Mouse (Mus musculus) gastrocnemius, adult 2 months (tissue): ENCODE results near the gene Eif2b5. TPM values are rescaled to one million over a fixed set of nuclear protein-coding genes. Genes with fewer than 3 reads are reported as not detected.
A peak's percentile ranks its signal among the peaks of the same experiment; 100 is the strongest.

Source experiments
- DNase-seq: peaks from one replicate; pipeline ENCODE4 v3.0.0; 2022
- H3K27ac ChIP-seq: fragments of 200-600 bp; 2 replicates; pipeline ENCODE4 v1.8.1; 2022; ENCODE audit warnings: mild to moderate bottlenecking
- H3K4me3 ChIP-seq: fragments of 200-600 bp; 2 replicates; pipeline ENCODE4 v1.8.1; 2022; ENCODE audit warnings: mild to moderate bottlenecking, moderate library complexity
- CTCF ChIP-seq: fragments of 200-600 bp; IDR thresholded peaks from 2 replicates; pipeline ENCODE4 v1.8.1; 2022; ENCODE audit warnings: antibody characterized with exemption, mild to moderate bottlenecking, moderate library complexity
- intact Hi-C: fragments of 180-260 bp; cut with DNase I; formaldehyde crosslinking; loops from one replicate; pipeline ENCODE4 v1.15.1; 2025
- total RNA-seq, 2 experiments: library from RNA; stranded (reverse); gene quantifications; 2 replicates each; pipeline ENCODE4 v1.2.3; 2021

Eif2b5 gene
- total RNA-seq, 2 experiments from 2014 or later, result 55.7 to 62.8 TPM

- TF ChIP-seq CTCF, result peak; percentile 90; the same call in 1 of the 2 replicates
- Histone ChIP-seq H3K27ac (peak overlapping the region; percentile 70), H3K4me3 (peak overlapping the region; percentile 74)
- peak; percentile 56 for DNase-seq
- intact Hi-C loops, result loop anchor here (1.0 to 5.0 kb wide), 3 partner anchors 50 to 265 kb away; partner anchors contain the start of gene Abcf3
Observed at GRCm38 (mm10) chr16:20496671-20497600, 1.7 kb upstream of the Eif2b5 start.

- H3K27ac ChIP-seq, result peak overlapping the region; percentile 93
- peak overlapping the region; percentile 99 for H3K4me3 ChIP-seq
- intact Hi-C loops, result loop anchor here (5.0 kb wide), 2 partner anchors 49 to 264 kb away; partner anchors contain the start of gene Abcf3
- TF ChIP-seq CTCF, result no peak
- no peak for DNase-seq
Observed at GRCm38 (mm10) chr16:20497980-20498676, 489 bp upstream of the Eif2b5 start.

GRCm38 (mm10) chr16:20506000-20506399, 7.4 kb downstream of the Eif2b5 start:
- no peak for DNase-seq
- no peak overlapping the region for H3K4me3 ChIP-seq
- intact Hi-C loops, result no loop called here
- no peak overlapping the region for H3K27ac ChIP-seq
- no peak for TF ChIP-seq CTCF

GRCm38 (mm10) chr16:20509349-20509748, 10.7 kb downstream of the Eif2b5 start:
- peak; percentile 51 for DNase-seq
- no peak overlapping the region for H3K27ac ChIP-seq
- peak; percentile 52 for TF ChIP-seq CTCF
- intact Hi-C loops, result no loop called here
- no peak overlapping the region for H3K4me3 ChIP-seq

- H3K4me3 ChIP-seq, result no peak overlapping the region
- intact Hi-C loops, result no loop called here
- H3K27ac ChIP-seq, result no peak overlapping the region
- DNase-seq, result no peak
- TF ChIP-seq CTCF, result no peak
Observed at GRCm38 (mm10) chr16:20511277-20511847, 12.7 kb downstream of the Eif2b5 start.

- peak overlapping the region; percentile 80 for H3K4me3 ChIP-seq
- DNase-seq, result no peak
Observed at GRCm38 (mm10) chr16:20516032-20516431, 17.4 kb downstream of the Eif2b5 start.

GRCm38 (mm10) chr16:20516726-20517201, 18.1 kb downstream of the Eif2b5 start, which contains the start of gene Dvl3:
Gene Dvl3, plus strand, starts transcription at chr16:20516982.
- DNase-seq, result peak; percentile 97
- H3K4me3 ChIP-seq, result peak within 1 kb of the TSS; percentile 80
- TF ChIP-seq CTCF, result peak; percentile 64
- intact Hi-C loops, result loop anchor here (5.0 kb wide), 1 partner anchor 136 kb away; the partner anchor contains the start of gene Psmd2
- peak within 1 kb of the TSS; percentile 94 for H3K27ac ChIP-seq

More at GRCm38 (mm10) chr16:20516032-20516431, 17.4 kb downstream of the Eif2b5 start:
- H3K27ac ChIP-seq, result peak overlapping the region; percentile 94
- intact Hi-C loops, result loop anchor here (5.0 kb wide), 1 partner anchor 136 kb away; the partner anchor contains the start of gene Psmd2
- no peak for TF ChIP-seq CTCF

GRCm38 (mm10) chr16:20517216-20517615, 18.6 kb downstream of the Eif2b5 start:
- DNase-seq, result no peak
- TF ChIP-seq CTCF, result no peak
- Histone ChIP-seq H3K4me3 (peak overlapping the region; percentile 80), H3K27ac (peak overlapping the region; percentile 94)
- intact Hi-C loops, result loop anchor here (5.0 kb wide), 1 partner anchor 135 kb away; the partner anchor contains the start of gene Psmd2

- peak overlapping the region; percentile 80 for H3K4me3 ChIP-seq
- intact Hi-C loops, result loop anchor here (2.0 to 5.0 kb wide), 2 partner anchors 17 to 134 kb away; partner anchors contain the start of genes Ap2m1 and Psmd2
- TF ChIP-seq CTCF, result no peak
- DNase-seq, result peak; percentile 38
- peak overlapping the region; percentile 94 for H3K27ac ChIP-seq
Observed at GRCm38 (mm10) chr16:20517701-20518374, 19.2 kb downstream of the Eif2b5 start.

- no peak for TF ChIP-seq CTCF
- intact Hi-C loops, result no loop called here
- Histone ChIP-seq H3K27ac (no peak overlapping the region), H3K4me3 (no peak overlapping the region)
- no peak for DNase-seq
Observed at GRCm38 (mm10) chr16:20523886-20524285, 25.3 kb downstream of the Eif2b5 start.

GRCm38 (mm10) chr16:20528779-20529178, 30.2 kb downstream of the Eif2b5 start:
- DNase-seq, result no peak
- Histone ChIP-seq H3K27ac (no peak overlapping the region), H3K4me3 (no peak overlapping the region)
- no peak for TF ChIP-seq CTCF
- intact Hi-C loops, result no loop called here
